Mouse (Mus musculus): ENCODE results near the gene Uaca.

GRCm38 (mm10) chr9:60768393-60768792, 25.9 kb upstream of the Uaca start:
- TF ChIP-seq CTCF (IDR thresholded peaks at IDR 0.05), result no peak
- no peak for TF ChIP-seq EP300 (IDR thresholded peaks at IDR 0.05)

Measured in lung, postnatal 0 days (tissue).